Mouse (Mus musculus) heart, postnatal 0 days (tissue): ENCODE measurements around the gene Ghr.

Source experiments
- CTCF ChIP-seq: IDR thresholded peaks from 2 replicates; pipeline ENCODE4 v1.5.1; 2016; ENCODE audit warnings: antibody characterized with exemption, control low read depth, low read depth
- EP300 ChIP-seq: IDR thresholded peaks from 2 replicates; pipeline ENCODE4 v1.6.1; 2016; ENCODE audit warnings: antibody characterized with exemption, low read depth

- no peak for TF ChIP-seq CTCF
- no peak for TF ChIP-seq EP300
These were observed 192.6 kb downstream of the Ghr start for GRCm38 (mm10) chr15:3390722-3391121.
